Mouse (Mus musculus): ENCODE results near the gene Gcnt4. TPM values are rescaled to one million over a fixed set of nuclear protein-coding genes. Genes with fewer than 3 reads are reported as not detected.
"Not testable (repeated sequence)": the region's sequence is repeated elsewhere in the genome, so short reads cannot be mapped to it uniquely, and the experiment has no call there.

Gcnt4 gene
- total and polyA plus RNA-seq, 2 experiments from 2014 or later: 0.16 to 0.76 TPM

DNA sequence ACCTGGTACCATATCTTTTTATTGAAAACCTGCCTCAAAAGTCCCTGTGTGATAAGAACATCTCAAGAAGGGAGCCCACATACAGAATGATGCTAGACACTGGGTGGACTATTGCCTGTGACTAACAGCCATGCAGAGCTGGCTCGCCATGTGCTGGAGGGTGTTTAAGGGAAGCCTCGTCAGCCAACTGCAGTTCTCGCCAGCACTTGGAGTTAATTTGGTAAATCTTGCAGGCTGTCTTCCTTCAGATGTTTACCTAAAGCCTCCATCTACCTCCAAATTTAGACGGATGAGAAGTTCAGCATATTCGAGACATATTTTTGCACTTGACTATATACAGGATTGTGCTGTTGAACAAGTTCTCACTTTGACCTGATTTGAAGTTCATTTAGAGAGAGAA lies 8.3 kb downstream of the Gcnt4 start:
- Histone ChIP-seq H3K4me1 (ENCODE audit: insufficient read depth) (no peaks in the 10 kb centered on the region), H3K4me2 (ENCODE audit: low read depth) (no peak overlapping the region), H3K27ac (ENCODE audit: low read depth, low read length) (no peak overlapping the region), H3K36me3 (ENCODE audit: insufficient read depth) (no peaks in the 10 kb centered on the region), H3K9ac (no peak overlapping the region), H3K27me3 (ENCODE audit: insufficient read depth, low read length) (no peaks in the 10 kb centered on the region), H3K4me3 (ENCODE audit: low read depth, low read length) (no peak overlapping the region), H3K9me3 (ENCODE audit: low read length) (no peaks in the 10 kb centered on the region)
- WGBS: 65% methylated on average over 5 of the region's 5 CpGs
- TF ChIP-seq CTCF (IDR thresholded peaks at IDR 0.05; ENCODE audit: low read depth): no peak
- DNase-seq: peak; percentile 55
- ATAC-seq: peak; percentile 56; the same call in 1 of the 2 replicates

DNA sequence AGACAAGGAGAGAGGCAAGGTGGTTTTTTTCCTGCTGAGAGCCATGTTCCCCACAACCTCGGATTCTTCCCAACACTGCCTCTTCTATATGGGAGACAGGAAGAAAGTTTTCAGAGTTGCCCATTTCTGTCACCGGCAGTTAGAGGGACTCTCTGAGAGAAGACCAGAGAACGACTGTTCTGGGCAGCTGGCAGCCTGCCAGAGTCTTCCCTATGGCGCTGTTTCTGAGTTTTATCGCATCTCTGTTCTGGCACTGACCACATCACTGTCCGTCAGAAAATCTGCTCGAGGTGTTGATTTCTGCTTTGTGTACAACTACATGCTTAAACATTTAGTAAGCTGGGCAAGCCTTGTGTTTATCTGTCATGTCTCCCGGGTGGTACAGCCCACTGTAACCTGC lies 8.9 kb downstream of the Gcnt4 start:
- H3K4me2 ChIP-seq (ENCODE audit: low read depth): no peak overlapping the region
- no peaks in the 10 kb centered on the region for H3K27me3 ChIP-seq (ENCODE audit: insufficient read depth, low read length)
- ATAC-seq (no peak), DNase-seq (peak; percentile 21)
- H3K9me3 ChIP-seq (ENCODE audit: low read length): no peaks in the 10 kb centered on the region
- H3K4me1 ChIP-seq (ENCODE audit: insufficient read depth): no peaks in the 10 kb centered on the region
- no peak for TF ChIP-seq CTCF (IDR thresholded peaks at IDR 0.05; ENCODE audit: low read depth)
- H3K4me3 ChIP-seq (ENCODE audit: low read depth, low read length): no peak overlapping the region
- no peaks in the 10 kb centered on the region for H3K36me3 ChIP-seq (ENCODE audit: insufficient read depth)
- H3K9ac ChIP-seq: no peak overlapping the region
- WGBS: 44% methylated on average over 8 of the region's 8 CpGs
- no peak overlapping the region for H3K27ac ChIP-seq (ENCODE audit: low read depth, low read length)

DNA sequence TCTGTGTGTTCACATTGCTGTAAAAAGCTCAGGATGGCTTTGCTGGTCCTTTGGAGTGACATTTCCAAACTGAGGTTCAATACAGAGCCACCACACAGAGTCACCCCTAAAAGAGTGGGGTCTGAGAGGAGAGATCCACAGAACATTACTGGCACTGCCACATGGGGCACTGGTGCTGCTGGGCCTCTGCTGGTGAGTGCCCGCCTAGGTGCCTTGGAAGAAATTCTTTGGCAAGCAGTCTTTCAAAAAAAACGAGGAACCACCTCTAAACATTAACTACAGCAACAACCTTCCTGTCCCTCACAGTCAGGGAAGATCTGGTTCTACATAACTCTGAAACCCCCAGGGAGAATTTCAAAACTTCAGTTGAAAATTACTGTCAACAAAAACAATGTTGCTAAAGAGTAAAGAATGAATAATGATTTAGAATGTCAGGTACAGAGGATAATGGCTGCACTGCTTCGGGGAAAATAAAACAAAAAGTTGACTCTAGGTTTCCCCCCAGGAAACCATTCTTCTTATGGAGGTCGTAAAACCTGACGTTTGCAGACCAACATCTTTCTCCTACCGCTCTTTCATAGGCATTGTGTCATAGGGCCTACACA lies 11.8 kb downstream of the Gcnt4 start:
- DNase-seq: no peak
- 67% methylated on average over 6 of the region's 6 CpGs for WGBS
- no peak for ATAC-seq
- Histone ChIP-seq H3K4me1 (ENCODE audit: insufficient read depth) (no peaks in the 10 kb centered on the region), H3K36me3 (ENCODE audit: insufficient read depth) (no peaks in the 10 kb centered on the region), H3K9ac (no peak overlapping the region), H3K4me3 (ENCODE audit: low read depth, low read length) (no peak overlapping the region), H3K9me3 (ENCODE audit: low read length) (no peaks in the 10 kb centered on the region), H3K4me2 (ENCODE audit: low read depth) (no peak overlapping the region), H3K27me3 (ENCODE audit: insufficient read depth, low read length) (no peaks in the 10 kb centered on the region), H3K27ac (ENCODE audit: low read depth, low read length) (no peak overlapping the region)
- TF ChIP-seq CTCF (IDR thresholded peaks at IDR 0.05; ENCODE audit: low read depth): no peak

DNA sequence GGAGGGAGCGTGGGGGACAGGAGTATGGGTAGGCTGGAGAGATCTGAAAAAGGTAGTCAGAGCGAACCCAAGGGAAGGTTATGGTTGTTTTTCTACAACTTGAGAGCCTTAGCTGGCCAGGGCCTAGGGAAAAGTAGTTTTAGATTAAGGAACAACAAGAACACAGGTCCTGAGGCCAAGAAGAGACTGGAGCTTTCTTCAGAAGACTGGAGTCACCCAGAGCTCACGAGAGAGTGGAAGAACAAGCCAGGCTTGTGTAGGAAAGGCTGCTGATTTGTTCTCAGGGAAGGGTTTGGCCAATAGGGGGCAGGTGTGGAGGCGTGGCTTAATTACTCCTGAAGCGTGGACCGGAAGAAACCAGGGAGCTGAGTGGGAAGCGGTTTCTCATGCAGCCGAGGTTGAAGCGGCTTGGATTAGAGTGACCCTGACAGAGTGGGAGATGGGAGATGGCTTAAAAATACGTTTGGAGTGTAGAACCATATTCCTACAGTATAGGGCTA lies 12.6 kb downstream of the Gcnt4 start:
- H3K4me1 ChIP-seq (ENCODE audit: insufficient read depth): no peaks in the 10 kb centered on the region
- H3K36me3 ChIP-seq (ENCODE audit: insufficient read depth): no peaks in the 10 kb centered on the region
- no peaks in the 10 kb centered on the region for H3K27me3 ChIP-seq (ENCODE audit: insufficient read depth, low read length)
- H3K9ac ChIP-seq: no peak overlapping the region
- DNase-seq: no peak
- no peaks in the 10 kb centered on the region for H3K9me3 ChIP-seq (ENCODE audit: low read length)
- H3K4me3 ChIP-seq (ENCODE audit: low read depth, low read length): no peak overlapping the region
- no peak for TF ChIP-seq CTCF (IDR thresholded peaks at IDR 0.05; ENCODE audit: low read depth)
- H3K27ac ChIP-seq (ENCODE audit: low read depth, low read length): no peak overlapping the region
- 75% methylated on average over 10 of the region's 10 CpGs for WGBS
- H3K4me2 ChIP-seq (ENCODE audit: low read depth): no peak overlapping the region
- no peak for ATAC-seq

DNA sequence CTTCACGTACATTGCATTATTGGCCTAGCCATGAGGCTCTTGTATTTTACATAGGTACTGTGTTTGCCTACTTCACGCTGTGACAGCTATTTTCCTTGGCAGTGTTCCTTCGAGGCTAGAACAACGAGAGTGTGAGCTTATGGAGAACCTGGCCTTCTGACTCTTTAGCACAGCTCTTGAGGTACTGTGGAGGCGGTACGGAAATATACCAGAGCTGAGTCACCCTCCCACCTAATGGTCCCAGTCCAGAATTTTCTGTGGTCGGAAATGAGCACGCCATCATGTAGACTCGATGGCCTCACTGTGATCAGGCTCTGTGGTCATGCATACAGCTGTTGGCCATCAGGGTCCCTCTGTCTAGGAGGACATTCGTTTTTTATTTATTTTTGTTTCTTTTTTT lies 15.2 kb downstream of the Gcnt4 start:
- Histone ChIP-seq H3K27me3 (ENCODE audit: insufficient read depth, low read length) (no peaks in the 10 kb centered on the region), H3K9ac (no peak overlapping the region), H3K9me3 (ENCODE audit: low read length) (no peaks in the 10 kb centered on the region), H3K36me3 (ENCODE audit: insufficient read depth) (no peaks in the 10 kb centered on the region), H3K4me2 (ENCODE audit: low read depth) (no peak overlapping the region), H3K4me1 (ENCODE audit: insufficient read depth) (no peaks in the 10 kb centered on the region), H3K4me3 (ENCODE audit: low read depth, low read length) (no peak overlapping the region), H3K27ac (ENCODE audit: low read depth, low read length) (no peak overlapping the region)
- no peak for DNase-seq
- TF ChIP-seq CTCF (IDR thresholded peaks at IDR 0.05; ENCODE audit: low read depth): no peak
- no peak for ATAC-seq
- 78% methylated on average over 10 of the region's 10 CpGs for WGBS

DNA sequence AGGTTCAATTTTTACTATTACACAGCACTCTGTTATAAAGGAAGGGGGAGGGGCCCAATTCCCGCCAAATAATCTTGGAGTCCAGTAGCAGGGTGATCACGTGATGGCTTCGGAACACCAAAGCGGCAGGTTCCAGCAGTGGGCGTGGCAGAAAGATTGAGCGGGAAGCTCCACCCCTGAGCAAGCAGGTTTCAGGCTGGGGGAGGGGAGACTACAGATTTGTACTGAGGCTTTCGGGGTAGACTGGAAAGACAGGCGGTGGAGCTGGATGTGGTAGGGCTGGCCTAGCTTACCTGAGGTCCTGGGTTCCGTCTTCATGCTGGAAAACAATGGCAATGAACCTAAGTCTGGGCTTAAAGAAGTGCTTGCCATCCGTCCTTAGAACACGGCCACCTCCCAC lies 17.0 kb downstream of the Gcnt4 start:
- not testable (repeated sequence) for DNase-seq; H3K4me2 ChIP-seq (ENCODE audit: low read depth); H3K36me3 ChIP-seq (ENCODE audit: insufficient read depth); H3K9ac ChIP-seq; H3K27ac ChIP-seq (ENCODE audit: low read depth, low read length); H3K4me3 ChIP-seq (ENCODE audit: low read depth, low read length); H3K4me1 ChIP-seq (ENCODE audit: insufficient read depth); H3K9me3 ChIP-seq (ENCODE audit: low read length); ATAC-seq; H3K27me3 ChIP-seq (ENCODE audit: insufficient read depth, low read length)
- 94% methylated on average over 11 of the region's 11 CpGs for WGBS

DNA sequence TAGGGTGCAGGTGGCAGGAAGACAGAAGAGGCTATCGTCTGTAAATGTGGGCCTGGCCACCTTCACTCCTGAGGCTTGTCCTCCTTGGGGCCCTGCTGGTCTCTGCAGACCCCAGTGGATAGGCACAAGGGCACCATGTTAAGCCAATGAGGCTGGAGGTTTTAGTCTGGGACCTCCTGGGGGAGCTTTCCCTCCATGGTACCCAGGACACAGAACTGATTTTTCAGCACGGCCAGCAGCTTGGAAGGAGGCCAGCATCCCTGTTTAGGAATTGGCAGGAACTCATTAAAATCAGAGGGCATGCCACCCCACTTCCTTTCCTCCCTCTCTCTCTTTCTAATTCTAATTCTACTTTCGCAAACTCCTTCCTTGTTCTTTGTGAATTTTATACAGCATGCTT lies 19.1 kb downstream of the Gcnt4 start:
- Histone ChIP-seq H3K27me3 (ENCODE audit: insufficient read depth, low read length) (no peaks in the 10 kb centered on the region), H3K9me3 (ENCODE audit: low read length) (no peaks in the 10 kb centered on the region), H3K36me3 (ENCODE audit: insufficient read depth) (no peaks in the 10 kb centered on the region), H3K4me1 (ENCODE audit: insufficient read depth) (no peaks in the 10 kb centered on the region), H3K4me3 (ENCODE audit: low read depth, low read length) (no peak overlapping the region), H3K4me2 (ENCODE audit: low read depth) (no peak overlapping the region), H3K9ac (no peak overlapping the region), H3K27ac (ENCODE audit: low read depth, low read length) (no peak overlapping the region)
- TF ChIP-seq CTCF (IDR thresholded peaks at IDR 0.05; ENCODE audit: low read depth): no peak
- WGBS: 27% methylated on average over 3 of the region's 3 CpGs
- peak; percentile 50; the same call in 1 of the 2 replicates for ATAC-seq
- DNase-seq: peak; percentile 62
